Mouse (Mus musculus): ENCODE measurements at regions not wholly inside any gene's neighbourhood (a gene's known extent, or its start where the extent isn't known, plus 50 kb on each side); places are given as distances from the start of the nearest gene placed in this dataset.
"Not testable (repeated sequence)": the region's sequence is repeated elsewhere in the genome, so short reads cannot be mapped to it uniquely, and the experiment has no call there.

- no peak for DNase-seq (ENCODE audit: low spot score in 2 of 2)
These were observed 374.0 kb upstream of the Nrxn1 start for GRCm38 (mm10) chr17:91466822-91467221.

GRCm38 (mm10) chr17:91451711-91452110, 358.8 kb upstream of the Nrxn1 start:
- DNase-seq (ENCODE audit: low spot score in 2 of 2): no peak

- DNase-seq (ENCODE audit: low spot score in 2 of 2): not testable (repeated sequence)
These were observed 339.2 kb upstream of the Nrxn1 start for GRCm38 (mm10) chr17:91431780-91432720.

- no peak for DNase-seq (ENCODE audit: low spot score in 2 of 2)
These were observed 337.5 kb upstream of the Nrxn1 start for GRCm38 (mm10) chr17:91430351-91430750.

GRCm38 (mm10) chr17:91425120-91425519, 332.2 kb upstream of the Nrxn1 start:
- no peak for DNase-seq (ENCODE audit: low spot score in 2 of 2)

GRCm38 (mm10) chr17:91418582-91418981, 325.7 kb upstream of the Nrxn1 start:
- no peak for DNase-seq (ENCODE audit: low spot score in 2 of 2)

- DNase-seq (ENCODE audit: low spot score in 2 of 2): no peak
These were observed 298.3 kb upstream of the Nrxn1 start for GRCm38 (mm10) chr17:91390969-91391764.

- not testable (repeated sequence) for DNase-seq (ENCODE audit: low spot score in 2 of 2)
These were observed 297.2 kb upstream of the Nrxn1 start for GRCm38 (mm10) chr17:91389937-91390623.

- no peak for DNase-seq (ENCODE audit: low spot score in 2 of 2)
These were observed 295.6 kb upstream of the Nrxn1 start for GRCm38 (mm10) chr17:91388521-91388920.

- DNase-seq (ENCODE audit: low spot score in 2 of 2): no peak
These were observed 295.2 kb upstream of the Nrxn1 start for GRCm38 (mm10) chr17:91388039-91388438.

GRCm38 (mm10) chr17:91385949-91386348, 293.1 kb upstream of the Nrxn1 start:
- DNase-seq (ENCODE audit: low spot score in 2 of 2): no peak

GRCm38 (mm10) chr17:91368156-91368555, 275.3 kb upstream of the Nrxn1 start:
- no peak for DNase-seq (ENCODE audit: low spot score in 2 of 2)

GRCm38 (mm10) chr17:91361261-91361660, 268.4 kb upstream of the Nrxn1 start:
- peak in 1 of 2 experiments; percentile 1 for DNase-seq (ENCODE audit: low spot score in 2 of 2)

- no peak for DNase-seq (ENCODE audit: low spot score in 2 of 2)
These were observed 259.2 kb upstream of the Nrxn1 start for GRCm38 (mm10) chr17:91352107-91352506.

GRCm38 (mm10) chr17:91336882-91337281, 244.0 kb upstream of the Nrxn1 start:
- no peak for DNase-seq (ENCODE audit: low spot score in 2 of 2)

GRCm38 (mm10) chr17:91333790-91334189, 240.9 kb upstream of the Nrxn1 start:
- no peak for DNase-seq (ENCODE audit: low spot score in 2 of 2)

- DNase-seq (ENCODE audit: low spot score in 2 of 2): no peak
These were observed 240.3 kb upstream of the Nrxn1 start for GRCm38 (mm10) chr17:91333202-91333601.

- DNase-seq (ENCODE audit: low spot score in 2 of 2): no peak
These were observed 231.5 kb upstream of the Nrxn1 start for GRCm38 (mm10) chr17:91324377-91324776.

GRCm38 (mm10) chr17:91286875-91287274, 194.0 kb upstream of the Nrxn1 start:
- DNase-seq (ENCODE audit: low spot score in 2 of 2): no peak

GRCm38 (mm10) chr17:91274378-91274777, 181.5 kb upstream of the Nrxn1 start:
- DNase-seq (ENCODE audit: low spot score in 2 of 2): no peak

- DNase-seq (ENCODE audit: low spot score in 2 of 2): no peak
These were observed 145.8 kb upstream of the Nrxn1 start for GRCm38 (mm10) chr17:91238719-91239118.

- not testable (repeated sequence) for DNase-seq (ENCODE audit: low spot score in 2 of 2)
These were observed 143.8 kb upstream of the Nrxn1 start for GRCm38 (mm10) chr17:91236653-91237052.
